Mouse (Mus musculus): ENCODE data around the gene Sec14l3. TPM values are rescaled to one million over a fixed set of nuclear protein-coding genes. Genes with fewer than 3 reads are reported as not detected.
A peak's percentile ranks its signal among the peaks of the same experiment; 100 is the strongest.

Sec14l3 gene
- polyA plus RNA-seq, 1 experiment = 1.9 TPM

GRCm38 (mm10) chr11:4080219-4080618 lies 15.6 kb downstream of the Sec14l3 start:
- TF ChIP-seq CTCF (IDR thresholded peaks at IDR 0.05; ENCODE audit: control insufficient read depth, insufficient read depth, insufficient replicate concordance, low read depth, low read length) (peak; percentile 85; the same call in 1 of the 2 replicates), POLR2A (IDR thresholded peaks at IDR 0.05; ENCODE audit: control insufficient read depth, low read depth, low read length) (no peak)
- no peaks in the 10 kb centered on the region for H3K36me3 ChIP-seq (ENCODE audit: control insufficient read depth, insufficient read depth, low read length)
- no peak overlapping the region for H3K27ac ChIP-seq (ENCODE audit: control insufficient read depth, insufficient read depth, low read depth, low read length)

GRCm38 (mm10) chr11:4083316-4084078 lies 18.9 kb downstream of the Sec14l3 start:
- no peaks in the 10 kb centered on the region for H3K4me1 ChIP-seq (ENCODE audit: control insufficient read depth, insufficient read depth, low read length)
- H3K27me3 ChIP-seq (ENCODE audit: control insufficient read depth, insufficient read depth, low read length) = no peaks in the 10 kb centered on the region
- no peak overlapping the region for H3K4me3 ChIP-seq (ENCODE audit: control insufficient read depth, low read depth, low read length)
- peak; percentile 51; the same call in 1 of the 2 replicates for TF ChIP-seq CTCF (IDR thresholded peaks at IDR 0.05; ENCODE audit: control insufficient read depth, insufficient read depth, insufficient replicate concordance, low read depth, low read length)
- TF ChIP-seq POLR2A (IDR thresholded peaks at IDR 0.05; ENCODE audit: control insufficient read depth, low read depth, low read length) = no peak
- no peak overlapping the region for H3K27ac ChIP-seq (ENCODE audit: control insufficient read depth, insufficient read depth, low read depth, low read length)
- H3K36me3 ChIP-seq (ENCODE audit: control insufficient read depth, insufficient read depth, low read length) = no peaks in the 10 kb centered on the region

More at GRCm38 (mm10) chr11:4080219-4080618, 15.6 kb downstream of the Sec14l3 start:
- no peaks in the 10 kb centered on the region for H3K4me1 ChIP-seq (ENCODE audit: control insufficient read depth, insufficient read depth, low read length)
- no peak overlapping the region for H3K4me3 ChIP-seq (ENCODE audit: control insufficient read depth, low read depth, low read length)
- H3K27me3 ChIP-seq (ENCODE audit: control insufficient read depth, insufficient read depth, low read length) = no peaks in the 10 kb centered on the region

- H3K27ac ChIP-seq (ENCODE audit: control insufficient read depth, insufficient read depth, low read depth, low read length) = no peak overlapping the region
- H3K4me1 ChIP-seq (ENCODE audit: control insufficient read depth, insufficient read depth, low read length) = no peaks in the 10 kb centered on the region
- no peak overlapping the region for H3K4me3 ChIP-seq (ENCODE audit: control insufficient read depth, low read depth, low read length)
- TF ChIP-seq POLR2A (IDR thresholded peaks at IDR 0.05; ENCODE audit: control insufficient read depth, low read depth, low read length) (no peak), CTCF (IDR thresholded peaks at IDR 0.05; ENCODE audit: control insufficient read depth, insufficient read depth, insufficient replicate concordance, low read depth, low read length) (no peak)
- no peaks in the 10 kb centered on the region for H3K27me3 ChIP-seq (ENCODE audit: control insufficient read depth, insufficient read depth, low read length)
- H3K36me3 ChIP-seq (ENCODE audit: control insufficient read depth, insufficient read depth, low read length) = no peaks in the 10 kb centered on the region
Measured at GRCm38 (mm10) chr11:4086246-4086645, 21.6 kb downstream of the Sec14l3 start.

- no peak overlapping the region for H3K27ac ChIP-seq (ENCODE audit: control insufficient read depth, insufficient read depth, low read depth, low read length)
- no peaks in the 10 kb centered on the region for H3K4me1 ChIP-seq (ENCODE audit: control insufficient read depth, insufficient read depth, low read length)
- H3K27me3 ChIP-seq (ENCODE audit: control insufficient read depth, insufficient read depth, low read length) = no peaks in the 10 kb centered on the region
- TF ChIP-seq POLR2A (IDR thresholded peaks at IDR 0.05; ENCODE audit: control insufficient read depth, low read depth, low read length) = no peak
- no peaks in the 10 kb centered on the region for H3K36me3 ChIP-seq (ENCODE audit: control insufficient read depth, insufficient read depth, low read length)
- H3K4me3 ChIP-seq (ENCODE audit: control insufficient read depth, low read depth, low read length) = no peak overlapping the region
Measured at GRCm38 (mm10) chr11:4087267-4087666, 22.6 kb downstream of the Sec14l3 start.

GRCm38 (mm10) chr11:4093459-4094377 lies 29.1 kb downstream of the Sec14l3 start:
- Histone ChIP-seq H3K27ac (ENCODE audit: control insufficient read depth, insufficient read depth, low read depth, low read length) (no peak overlapping the region), H3K4me1 (ENCODE audit: control insufficient read depth, insufficient read depth, low read length) (peaks cover 21% of the 10 kb centered on the region), H3K27me3 (ENCODE audit: control insufficient read depth, insufficient read depth, low read length) (no peaks in the 10 kb centered on the region), H3K36me3 (ENCODE audit: control insufficient read depth, insufficient read depth, low read length) (no peaks in the 10 kb centered on the region), H3K4me3 (ENCODE audit: control insufficient read depth, low read depth, low read length) (peak overlapping the region; percentile 93)
- TF ChIP-seq POLR2A (IDR thresholded peaks at IDR 0.05; ENCODE audit: control insufficient read depth, low read depth, low read length) = no peak
- no peak for TF ChIP-seq CTCF (IDR thresholded peaks at IDR 0.05; ENCODE audit: control insufficient read depth, insufficient read depth, insufficient replicate concordance, low read depth, low read length)

- no peaks in the 10 kb centered on the region for H3K36me3 ChIP-seq (ENCODE audit: control insufficient read depth, insufficient read depth, low read length)
- H3K27ac ChIP-seq (ENCODE audit: control insufficient read depth, insufficient read depth, low read depth, low read length) = peak overlapping the region; percentile 25; the same call in 1 of the 2 replicates
- no peaks in the 10 kb centered on the region for H3K27me3 ChIP-seq (ENCODE audit: control insufficient read depth, insufficient read depth, low read length)
- peak overlapping the region; percentile 93 for H3K4me3 ChIP-seq (ENCODE audit: control insufficient read depth, low read depth, low read length)
- H3K4me1 ChIP-seq (ENCODE audit: control insufficient read depth, insufficient read depth, low read length) = peaks cover 23% of the 10 kb centered on the region
- TF ChIP-seq POLR2A (IDR thresholded peaks at IDR 0.05; ENCODE audit: control insufficient read depth, low read depth, low read length) = no peak
- peak; percentile 76; the same call in 1 of the 2 replicates for TF ChIP-seq CTCF (IDR thresholded peaks at IDR 0.05; ENCODE audit: control insufficient read depth, insufficient read depth, insufficient replicate concordance, low read depth, low read length)
Measured at GRCm38 (mm10) chr11:4094378-4095170, 29.9 kb downstream of the Sec14l3 start.

Measured in testis, adult 2 months (tissue).